Comparison of ENCODE assay signal across 8 mouse cellular contexts in the genomic region with DNA sequence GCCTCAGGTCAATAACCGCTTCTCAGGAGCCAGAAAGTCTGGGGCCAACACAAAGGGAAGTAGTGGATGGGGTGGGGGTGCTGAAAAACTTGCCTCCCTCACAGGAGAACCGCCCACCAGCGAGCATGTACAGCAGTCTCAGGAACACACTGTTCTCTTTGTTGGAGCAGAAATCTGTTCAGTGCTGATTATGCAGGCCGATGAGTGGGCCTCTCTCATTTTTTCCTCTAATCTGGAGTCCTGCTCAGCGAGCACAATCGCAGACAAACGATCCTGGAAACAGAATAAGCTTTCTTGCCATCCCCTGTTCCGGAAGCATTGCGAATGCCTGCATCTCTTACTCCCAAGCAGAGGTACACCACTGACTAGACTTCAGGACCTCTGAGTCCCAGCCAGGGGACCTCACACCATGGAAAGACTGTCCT.
DNase-seq lines count a peak whose midpoint lies in the region; ATAC-seq and TF ChIP-seq lines count a peak whose summit lies in the region.

No protein-coding gene starts in this region.

- no peak overlapping the region for H3K9ac ChIP-seq in heart, adult 2 months (ENCODE audit: low read depth, low read length)
- H3K9ac ChIP-seq in forebrain, postnatal 0 days, result 0 out of 2 replicates have a peak overlapping the region, but pooled peaks have one; percentile 23
- H3K9ac ChIP-seq in stomach, embryonic 15.5 days, result no peak overlapping the region

- H3K27ac ChIP-seq in heart, embryonic 10.5 days, result peak overlapping the region; percentile 67; the same call in 1 of the 2 replicates
- no peak overlapping the region for H3K27ac ChIP-seq in heart, adult 2 months
- H3K27ac ChIP-seq in forebrain, postnatal 0 days (ENCODE audit: low read depth, low read length), result peak overlapping the region; percentile 68
- H3K27ac ChIP-seq in layer of hippocampus, adult 2 months, result peak overlapping the region; percentile 98
- H3K27ac ChIP-seq in stomach, embryonic 15.5 days, result peak overlapping the region; percentile 69

- no peaks in the 10 kb centered on the region for H3K36me3 ChIP-seq in heart, embryonic 10.5 days
- no peaks in the 10 kb centered on the region for H3K36me3 ChIP-seq in heart, adult 2 months (ENCODE audit: control insufficient read depth, insufficient read depth, low read length)
- no peaks in the 10 kb centered on the region for H3K36me3 ChIP-seq in forebrain, postnatal 0 days (ENCODE audit: insufficient read depth)
- H3K36me3 ChIP-seq in stomach, embryonic 15.5 days, result no peaks in the 10 kb centered on the region

- H3K9me3 ChIP-seq in heart, embryonic 10.5 days, result no peaks in the 10 kb centered on the region
- no peaks in the 10 kb centered on the region for H3K9me3 ChIP-seq in forebrain, postnatal 0 days (ENCODE audit: low read length)
- H3K9me3 ChIP-seq in stomach, embryonic 15.5 days, result no peaks in the 10 kb centered on the region

- DNase-seq in heart, embryonic 10.5 days (ENCODE audit: low spot score), result peak; percentile 83
- DNase-seq in heart, adult 2 months, result no peak
- DNase-seq in forebrain, postnatal 0 days, result peak; percentile 64
- DNase-seq in layer of hippocampus, adult 2 months (ENCODE audit: low spot score in 2 of 2), result peak; percentile 81 to 92
- peak; percentile 33 to 69 for DNase-seq in lung, postnatal 4 days
- no peak for DNase-seq in kidney, adult 18-20 months

- peak; percentile 83 for ATAC-seq in forebrain, postnatal 0 days
- ATAC-seq in stomach, embryonic 15.5 days (ENCODE audit: insufficient read depth, low FRiP score, low read depth), result peak; percentile 81
- no peak for ATAC-seq in megakaryocyte progenitor cell, adult 5-6 weeks (replicated peaks; ENCODE audit: poor library complexity)

- no peak overlapping the region for H3K4me2 ChIP-seq in forebrain, postnatal 0 days (ENCODE audit: low read depth)
- peak overlapping the region; percentile 8; the same call in 1 of the 2 replicates for H3K4me2 ChIP-seq in stomach, embryonic 15.5 days

- TF ChIP-seq POLR2A in heart, adult 2 months (IDR thresholded peaks at IDR 0.05; ENCODE audit: insufficient read depth, low read depth, low read length), result no peak

- no peaks in the 10 kb centered on the region for H3K27me3 ChIP-seq in heart, embryonic 10.5 days (ENCODE audit: insufficient read depth, poor library complexity, severe bottlenecking)
- no peaks in the 10 kb centered on the region for H3K27me3 ChIP-seq in heart, adult 2 months (ENCODE audit: control insufficient read depth, insufficient read depth, low read length)
- no peaks in the 10 kb centered on the region for H3K27me3 ChIP-seq in forebrain, postnatal 0 days (ENCODE audit: insufficient read depth, low read length)
- H3K27me3 ChIP-seq in stomach, embryonic 15.5 days (replicated peaks), result no peaks in the 10 kb centered on the region

- intact Hi-C loops in heart, adult 2 months (cut with DNase I), result no loop called here

- 39% methylated on average over 9 of the region's 9 CpGs for WGBS in heart, embryonic 10.5 days
- 36% methylated on average over 9 of the region's 9 CpGs for WGBS in heart, adult 2 months
- WGBS in forebrain, postnatal 0 days, result 8% methylated on average over 9 of the region's 9 CpGs
- 38% methylated on average over 9 of the region's 9 CpGs for WGBS in stomach, embryonic 15.5 days

- peaks cover 23% of the 10 kb centered on the region for H3K4me1 ChIP-seq in heart, embryonic 10.5 days
- H3K4me1 ChIP-seq in heart, adult 2 months (ENCODE audit: control insufficient read depth, insufficient read depth, low read length), result peaks cover 2% of the 10 kb centered on the region
- H3K4me1 ChIP-seq in forebrain, postnatal 0 days (ENCODE audit: insufficient read depth), result peaks cover 19% of the 10 kb centered on the region
- H3K4me1 ChIP-seq in stomach, embryonic 15.5 days, result peaks cover 18% of the 10 kb centered on the region; the same call in 1 of the 2 replicates

- no peak overlapping the region for H3K4me3 ChIP-seq in heart, embryonic 10.5 days
- no peak overlapping the region for H3K4me3 ChIP-seq in heart, adult 2 months
- no peak overlapping the region for H3K4me3 ChIP-seq in forebrain, postnatal 0 days (ENCODE audit: low read depth, low read length)
- peak overlapping the region; percentile 42 for H3K4me3 ChIP-seq in layer of hippocampus, adult 2 months
- no peak overlapping the region for H3K4me3 ChIP-seq in stomach, embryonic 15.5 days (replicated peaks)

- no peak for TF ChIP-seq EP300 in heart, adult 2 months (IDR thresholded peaks at IDR 0.05; ENCODE audit: insufficient read depth, low read depth, low read length)

- H3K79me2 ChIP-seq in heart, adult 2 months (replicated peaks; ENCODE audit: control insufficient read depth, insufficient read depth, low read length), result no peaks in the 10 kb centered on the region

- no peak for TF ChIP-seq CTCF in heart, adult 2 months (IDR thresholded peaks at IDR 0.05)
- TF ChIP-seq CTCF in forebrain, postnatal 0 days (IDR thresholded peaks at IDR 0.05; ENCODE audit: low read depth), result no peak
- TF ChIP-seq CTCF in layer of hippocampus, adult 2 months (conservative IDR thresholded peaks at IDR 0.05), result no peak

Comparison
In these comparisons a context has a peak if more than half of its experiments do, and no peak if none do; other contexts are left out.
1. DNase-seq: peak in heart, embryonic 10.5 days (single experiment), forebrain, postnatal 0 days (single experiment), layer of hippocampus, adult 2 months (2 of 2) and lung, postnatal 4 days (2 of 2); none in heart, adult 2 months (0 of 2) and kidney, adult 18-20 months (single experiment).